Mouse (Mus musculus) embryonic fibroblast, embryonic 13.5 days (primary cell): ENCODE measurements at regions not wholly inside any gene's neighbourhood (a gene's known extent, or its start where the extent isn't known, plus 50 kb on each side); places are given as distances from the start of the nearest gene placed in this dataset.

Experiments used
- CTCF ChIP-seq: IDR thresholded peaks from 2 replicates; pipeline ENCODE4 v1.5.1; 2011; ENCODE audit warnings: mild to moderate bottlenecking, control low read depth, low read length, moderate library complexity, borderline replicate concordance; ENCODE audit not compliant: insufficient read depth
- POLR2A ChIP-seq: IDR thresholded peaks from 2 replicates; pipeline ENCODE4 v1.6.1; 2011; ENCODE audit warnings: low read depth, mild to moderate bottlenecking, control low read depth, low read length, moderate library complexity

- TF ChIP-seq CTCF (no peak), POLR2A (no peak)
Observed at GRCm38 (mm10) chr5:77827971-77828370, 420.1 kb upstream of the Igfbp7 start.
